Mouse (Mus musculus) midbrain, embryonic 12.5 days (tissue): ENCODE measurements around the gene Pde2a. TPM values are rescaled to one million over a fixed set of nuclear protein-coding genes. Genes with fewer than 3 reads are reported as not detected.
A peak's percentile ranks its signal among the peaks of the same experiment; 100 is the strongest.

Source experiments
- ATAC-seq: fragments of 200-750 bp; cut with Nextera tagmentation; 2 replicates; pipeline ENCODE4 v1.8.0; 2017; ENCODE audit warnings: low read depth, moderate TSS enrichment, moderate library complexity; ENCODE audit not compliant: low FRiP score
- H3K27ac ChIP-seq: fragments of 300-500 bp; sonication (generic); replicated peaks from 2 replicates; pipeline ENCODE4 v1.5.1; 2016; ENCODE audit warnings: mild to moderate bottlenecking
- H3K27me3 ChIP-seq: fragments of 300-500 bp; sonication (generic); 2 replicates; pipeline ENCODE4 v1.6.1; 2016; ENCODE audit warnings: mild to moderate bottlenecking
- H3K36me3 ChIP-seq: fragments of 300-500 bp; sonication (generic); 2 replicates; pipeline ENCODE4 v1.6.1; 2016
- H3K4me1 ChIP-seq: fragments of 300-500 bp; sonication (generic); 2 replicates; pipeline ENCODE4 v1.6.1; 2016
- H3K4me2 ChIP-seq: fragments of 300-500 bp; sonication (generic); replicated peaks from 2 replicates; pipeline ENCODE4 v1.6.1; 2016; ENCODE audit warnings: mild to moderate bottlenecking, moderate library complexity
- H3K4me3 ChIP-seq: fragments of 300-500 bp; sonication (generic); 2 replicates; pipeline ENCODE4 v1.5.1; 2016; ENCODE audit warnings: mild to moderate bottlenecking
- H3K9ac ChIP-seq: fragments of 300-500 bp; sonication (generic); replicated peaks from 2 replicates; pipeline ENCODE4 v1.6.1; 2016; ENCODE audit warnings: mild to moderate bottlenecking, moderate library complexity
- H3K9me3 ChIP-seq: fragments of 300-500 bp; sonication (generic); 2 replicates; pipeline ENCODE4 v1.6.1; 2016; ENCODE audit warnings: mild to moderate bottlenecking
- WGBS: fragments of 180-500 bp; shearing (Covaris S2); methylation state at CpG from one replicate; pipeline ENCODE4 v1.1.7; 2016; 5-methylcytosine and 5-hydroxymethylcytosine counted together
- polyA plus RNA-seq: library from polyadenylated mRNA; unstranded; fragments of >200 nt; fragmentation: Nextera tagmentation; extraction: Ambion mirVana; gene quantifications from 2 replicates; pipeline ENCODE4 v1.2.1, GENCODE M21; 2016

The Pde2a gene
- polyA plus RNA-seq, 1 experiment from 2014 or later: 16.1 TPM

DNA sequence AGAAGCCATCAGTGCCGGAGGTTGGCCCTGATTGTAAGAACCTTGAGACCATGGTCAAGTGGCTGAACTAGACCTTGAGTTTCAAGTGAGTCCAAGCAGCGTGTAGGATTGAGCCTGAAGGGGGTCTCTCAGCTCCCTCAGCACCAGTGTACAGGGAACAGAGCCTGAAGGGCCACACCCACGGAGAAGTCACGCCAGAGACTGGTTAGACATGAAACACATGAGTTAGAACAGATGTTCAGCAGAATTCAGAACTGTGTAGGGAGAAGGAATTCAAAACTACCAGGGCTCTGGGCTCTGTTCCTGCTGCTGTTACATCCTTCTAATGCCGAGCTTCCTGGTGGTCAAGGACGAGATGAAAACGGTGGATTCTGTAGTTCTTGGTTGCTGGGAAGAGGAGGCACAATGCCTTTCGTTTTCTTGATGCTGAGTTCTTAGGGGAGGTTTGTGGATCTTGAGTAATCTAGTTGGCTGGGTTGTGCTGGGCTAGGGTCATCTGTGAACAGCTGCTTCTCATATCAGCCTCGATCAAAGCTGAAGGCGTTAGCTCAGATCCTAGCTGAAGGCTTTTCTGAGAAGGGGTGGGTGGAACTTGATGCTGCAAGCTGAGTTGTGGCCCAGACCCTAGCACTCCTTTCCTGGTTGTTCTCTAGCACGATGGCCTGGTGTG, 11.1 kb upstream of the Pde2a start, which contains the start of gene Gm45837:
Gm45837 (plus strand) TSS at position 620 of the 670 bp plus-strand sequence.
- no peak within 1 kb of the TSS for H3K4me3 ChIP-seq
- no peaks in the 10 kb centered on the region for H3K36me3 ChIP-seq
- WGBS: 86% methylated on average over 11 of the region's 11 CpGs
- ATAC-seq: no peak
- H3K4me2 ChIP-seq: no peak within 1 kb of the TSS
- H3K27me3 ChIP-seq: peaks cover 6% of the 10 kb centered on the region; the same call in 1 of the 2 replicates
- no peak within 1 kb of the TSS for H3K9ac ChIP-seq
- H3K27ac ChIP-seq: no peak within 1 kb of the TSS
- H3K4me1 ChIP-seq: peaks cover 11% of the 10 kb centered on the region
- H3K9me3 ChIP-seq: no peaks in the 10 kb centered on the region

DNA sequence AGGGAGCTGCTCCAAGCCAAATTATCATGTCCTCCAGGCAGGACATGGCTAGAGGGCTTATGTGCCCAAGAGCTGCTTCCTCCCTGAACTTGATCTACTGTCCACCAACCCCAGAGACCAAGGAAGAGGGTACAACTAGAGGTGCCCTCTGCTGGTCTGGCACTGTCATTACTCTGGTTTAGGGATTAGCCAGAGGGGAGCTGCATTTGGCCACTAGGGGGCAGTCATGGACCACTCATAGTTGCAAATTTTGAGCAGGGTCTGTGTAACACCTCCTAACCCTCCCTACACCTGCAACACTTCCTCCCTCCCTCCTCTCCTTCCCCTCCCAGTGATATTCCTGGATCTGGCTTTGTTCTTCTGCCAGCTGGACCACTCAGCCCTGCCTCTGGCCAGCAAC, 8.7 kb upstream of the Pde2a start:
- ATAC-seq: peak; percentile 48; the same call in 1 of the 2 replicates
- no peak overlapping the region for H3K9ac ChIP-seq
- no peak overlapping the region for H3K4me2 ChIP-seq
- H3K27me3 ChIP-seq: peaks cover 16% of the 10 kb centered on the region
- H3K27ac ChIP-seq: no peak overlapping the region
- H3K4me3 ChIP-seq: no peak overlapping the region
- peaks cover 15% of the 10 kb centered on the region for H3K4me1 ChIP-seq
- H3K9me3 ChIP-seq: no peaks in the 10 kb centered on the region
- no peaks in the 10 kb centered on the region for H3K36me3 ChIP-seq

DNA sequence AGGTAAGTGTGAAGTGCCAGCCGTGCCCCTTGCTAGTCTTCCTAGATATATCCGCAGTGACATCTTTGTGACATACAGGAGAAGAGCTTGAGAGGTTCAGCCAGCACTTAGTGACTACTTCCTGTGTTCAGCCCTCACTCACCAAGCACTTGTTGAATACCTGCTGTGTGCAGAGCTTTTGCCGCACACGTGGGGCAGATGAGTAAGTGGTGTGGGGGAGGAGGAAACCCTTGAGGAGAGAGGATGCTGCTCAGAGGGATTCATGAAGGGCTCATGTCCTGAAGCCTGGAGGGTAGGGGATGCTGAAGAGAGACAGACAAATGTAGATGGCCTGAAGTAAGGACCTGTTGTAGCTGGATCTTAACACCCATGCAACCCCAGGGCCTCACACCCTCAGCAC, 7.3 kb upstream of the Pde2a start:
- 55% methylated on average over 4 of the region's 4 CpGs for WGBS
- Histone ChIP-seq H3K27me3 (peaks cover 28% of the 10 kb centered on the region), H3K4me1 (peaks cover 19% of the 10 kb centered on the region), H3K9me3 (no peaks in the 10 kb centered on the region), H3K4me3 (no peak overlapping the region), H3K9ac (no peak overlapping the region), H3K4me2 (no peak overlapping the region), H3K27ac (no peak overlapping the region), H3K36me3 (no peaks in the 10 kb centered on the region)
- no peak for ATAC-seq

DNA sequence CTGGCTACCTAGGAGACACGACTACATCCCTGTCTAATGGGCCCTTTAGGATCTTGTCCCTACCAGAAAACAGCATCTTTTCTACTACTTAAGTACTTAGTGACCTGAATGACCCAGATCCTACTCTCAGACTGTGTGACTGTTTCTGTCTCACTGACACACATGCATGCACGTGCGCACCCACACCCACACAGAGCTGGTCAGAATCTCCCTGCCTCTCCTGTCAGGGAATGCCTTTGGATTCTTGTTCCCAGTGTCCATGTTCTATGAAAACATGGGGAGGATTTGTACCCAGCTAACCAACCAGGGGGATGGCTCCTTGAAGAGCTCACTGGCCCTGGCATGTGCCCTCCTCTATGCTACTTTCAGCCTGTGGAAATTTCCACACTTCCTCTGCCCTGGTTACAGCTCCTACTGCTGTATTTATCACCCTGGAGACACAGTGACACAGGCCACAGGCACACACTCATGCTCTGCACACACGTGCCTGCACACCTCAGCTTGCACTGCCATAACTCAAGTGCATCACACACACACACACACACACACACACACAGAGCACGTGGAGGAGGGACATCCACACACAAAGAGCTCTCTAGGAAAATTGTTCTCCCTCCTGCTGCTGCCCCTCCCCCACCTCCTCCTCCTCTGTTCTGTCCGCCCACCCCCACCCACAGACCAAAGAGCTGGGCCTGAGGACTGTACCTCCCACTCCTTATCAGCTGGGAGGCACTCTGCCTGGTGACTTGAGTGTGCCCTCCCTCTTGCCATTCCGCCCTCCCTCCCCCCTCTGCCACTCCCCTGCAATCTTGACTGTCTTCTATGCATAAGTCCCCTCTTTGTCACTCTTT, 6.6 kb upstream of the Pde2a start:
- WGBS: 29% methylated on average over 7 of the region's 7 CpGs
- Histone ChIP-seq H3K4me1 (peaks cover 25% of the 10 kb centered on the region), H3K27ac (peak overlapping the region; percentile 31; the same call in 1 of the 2 replicates), H3K27me3 (peaks cover 35% of the 10 kb centered on the region), H3K9me3 (no peaks in the 10 kb centered on the region), H3K4me2 (no peak overlapping the region), H3K9ac (no peak overlapping the region; the same call in 1 of the 2 replicates), H3K4me3 (no peak overlapping the region), H3K36me3 (no peaks in the 10 kb centered on the region)
- ATAC-seq: peak; percentile 63

DNA sequence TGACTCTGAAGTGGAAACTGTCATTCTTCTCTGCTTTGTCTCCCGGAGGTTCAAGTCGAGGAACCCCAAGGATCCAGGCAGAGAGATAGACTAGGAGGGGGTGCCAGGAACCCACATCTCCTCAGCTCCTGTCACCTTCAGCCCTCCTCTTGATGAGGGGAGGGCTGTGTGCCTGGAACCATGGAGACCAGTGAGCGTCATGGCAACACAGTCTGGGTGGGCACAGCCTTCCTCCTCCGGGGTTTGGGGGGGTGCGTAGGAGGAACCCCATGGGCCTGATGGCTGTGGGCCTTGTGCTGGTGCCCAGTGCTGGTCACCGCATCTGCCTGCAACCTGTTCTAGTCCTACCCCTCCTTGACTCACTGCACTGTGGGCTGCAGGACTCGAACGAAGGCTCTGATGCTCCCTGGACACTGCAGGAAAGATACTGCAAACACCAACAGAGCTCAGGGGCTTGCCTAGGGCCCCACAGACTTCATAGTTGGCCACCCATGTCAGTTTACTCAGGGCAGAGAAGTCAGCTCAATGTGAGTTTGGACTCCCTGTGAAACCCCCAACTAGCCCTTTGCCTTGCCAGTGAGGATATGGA, 5.9 kb upstream of the Pde2a start:
- Histone ChIP-seq H3K27ac (peak overlapping the region; percentile 31; the same call in 1 of the 2 replicates), H3K9me3 (no peaks in the 10 kb centered on the region), H3K9ac (no peak overlapping the region), H3K27me3 (peaks cover 41% of the 10 kb centered on the region), H3K4me3 (no peak overlapping the region), H3K36me3 (no peaks in the 10 kb centered on the region), H3K4me1 (peaks cover 25% of the 10 kb centered on the region), H3K4me2 (no peak overlapping the region)
- peak; percentile 38 for ATAC-seq
- 36% methylated on average over 8 of the region's 8 CpGs for WGBS

DNA sequence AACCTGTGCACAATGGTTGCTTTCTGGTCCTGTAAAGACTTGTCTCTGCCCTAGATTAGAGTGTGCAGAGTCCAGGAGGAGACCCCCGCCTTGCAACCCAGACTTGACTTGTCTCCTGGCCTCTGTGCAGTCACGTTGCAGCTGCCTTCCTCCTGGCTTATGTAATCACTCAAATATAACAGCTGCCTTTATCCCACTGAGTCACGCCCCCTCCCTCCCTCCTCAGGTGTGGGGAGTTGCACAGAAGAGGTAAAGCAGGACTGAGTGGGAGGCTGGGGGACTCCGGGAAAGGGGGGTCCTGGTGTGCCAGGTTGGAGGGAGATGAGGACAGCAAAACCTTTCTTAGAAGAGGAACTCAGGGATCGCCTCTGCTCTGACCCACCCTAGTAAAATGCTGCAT, 5.1 kb upstream of the Pde2a start:
- no peak for ATAC-seq
- no peaks in the 10 kb centered on the region for H3K36me3 ChIP-seq
- H3K9ac ChIP-seq: no peak overlapping the region
- no peaks in the 10 kb centered on the region for H3K9me3 ChIP-seq
- H3K27me3 ChIP-seq: peaks cover 48% of the 10 kb centered on the region
- H3K4me3 ChIP-seq: no peak overlapping the region
- H3K4me1 ChIP-seq: peaks cover 29% of the 10 kb centered on the region
- 69% methylated on average over 5 of the region's 5 CpGs for WGBS
- no peak overlapping the region for H3K4me2 ChIP-seq
- no peak overlapping the region for H3K27ac ChIP-seq

DNA sequence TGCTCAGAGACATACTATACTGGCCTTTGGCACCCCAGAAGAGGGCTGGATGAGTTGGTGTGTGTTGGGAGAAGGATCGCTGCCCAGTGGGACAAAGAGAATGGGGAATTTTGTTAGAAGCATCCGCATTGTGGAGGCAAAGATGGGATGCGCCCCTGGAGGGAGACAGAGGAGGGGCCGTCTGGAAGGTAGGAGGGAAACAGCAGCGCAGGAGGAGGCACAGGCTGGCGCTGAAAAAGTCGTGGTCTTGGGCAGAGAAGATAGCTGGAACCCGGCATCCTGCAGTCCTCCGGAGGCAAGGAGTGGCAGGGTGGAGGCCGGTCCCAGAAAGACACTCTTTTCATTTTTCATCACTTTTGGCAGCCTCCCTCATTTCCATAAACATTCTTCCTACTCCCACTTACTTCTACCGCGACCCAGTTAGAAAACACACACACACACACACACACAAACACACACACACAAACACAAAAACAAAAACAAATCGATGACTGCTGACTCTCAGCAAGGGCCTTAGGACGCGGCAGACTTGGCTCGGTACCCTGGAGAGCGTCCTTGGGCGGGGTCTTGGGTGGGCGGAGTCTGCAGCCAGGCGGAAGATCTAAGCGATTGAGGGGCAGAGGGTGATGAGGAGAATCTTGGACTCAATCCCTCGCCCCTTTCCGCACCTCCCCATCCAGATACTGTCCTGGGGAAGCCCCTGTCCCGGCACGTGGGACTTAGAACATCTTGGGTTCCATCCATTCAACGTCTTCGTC, 2.3 kb upstream of the Pde2a start:
- Histone ChIP-seq H3K4me3 (no peak overlapping the region), H3K27me3 (peaks cover 60% of the 10 kb centered on the region), H3K27ac (no peak overlapping the region), H3K36me3 (no peaks in the 10 kb centered on the region), H3K9ac (no peak overlapping the region), H3K4me1 (peaks cover 39% of the 10 kb centered on the region), H3K4me2 (peak overlapping the region; percentile 40), H3K9me3 (no peaks in the 10 kb centered on the region)
- ATAC-seq: no peak
- WGBS: 5% methylated on average over 27 of the region's 27 CpGs

DNA sequence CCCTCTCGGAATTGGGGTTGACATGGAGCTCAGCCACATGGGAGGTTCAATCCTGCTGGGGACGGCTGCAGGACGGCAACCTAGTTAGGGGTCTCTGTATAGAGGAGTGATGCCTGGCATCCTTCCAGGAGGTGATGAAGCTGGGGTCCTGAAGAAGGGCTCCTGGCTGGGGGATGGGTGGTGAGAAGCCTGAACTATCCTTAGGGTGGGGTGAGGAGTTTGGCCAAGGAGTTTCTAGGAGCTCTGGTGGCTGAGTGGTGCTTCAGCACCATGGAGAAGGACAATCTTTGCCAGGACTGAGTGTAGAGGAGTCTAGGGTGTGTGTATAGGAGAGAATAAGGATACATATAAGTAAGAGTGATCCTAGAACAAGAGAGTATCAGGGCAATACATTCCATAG, 578 bp downstream of the Pde2a start:
- Histone ChIP-seq H3K4me3 (peak overlapping the region; percentile 25), H3K9ac (peak overlapping the region; percentile 41; the same call in 1 of the 2 replicates)
- ATAC-seq: no peak

DNA sequence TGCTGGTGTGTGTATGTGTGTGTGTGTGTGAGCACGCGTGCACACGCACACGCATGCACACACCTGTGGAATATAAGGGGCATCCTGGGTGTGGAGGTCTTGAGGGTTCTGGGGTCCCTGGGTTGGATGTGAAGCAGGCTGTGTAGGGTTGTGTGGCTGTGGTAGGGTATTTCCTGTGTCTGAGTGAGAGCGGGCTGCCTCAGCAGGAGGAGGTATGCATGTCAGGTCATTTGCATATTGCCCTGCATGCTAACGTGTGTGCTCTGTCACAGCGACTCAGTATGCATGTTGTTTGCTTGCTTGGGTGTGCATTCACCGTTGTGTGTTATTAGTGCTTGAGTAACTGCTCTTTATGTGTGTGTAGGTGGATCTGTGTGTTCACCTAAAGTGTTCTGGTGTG, 1.2 kb downstream of the Pde2a start:
- no peak for ATAC-seq
- H3K4me2 ChIP-seq: no peak overlapping the region
- no peak overlapping the region for H3K27ac ChIP-seq
- peaks cover 50% of the 10 kb centered on the region for H3K27me3 ChIP-seq
- no peak overlapping the region for H3K9ac ChIP-seq
- H3K36me3 ChIP-seq: no peaks in the 10 kb centered on the region
- no peak overlapping the region for H3K4me3 ChIP-seq
- H3K9me3 ChIP-seq: no peaks in the 10 kb centered on the region
- H3K4me1 ChIP-seq: peaks cover 29% of the 10 kb centered on the region
- 83% methylated on average over 8 of the region's 8 CpGs for WGBS

More for the DNA sequence above, 578 bp downstream of the Pde2a start:
- Histone ChIP-seq H3K27ac (peak overlapping the region; percentile 35; the same call in 1 of the 2 replicates), H3K4me1 (peaks cover 27% of the 10 kb centered on the region), H3K36me3 (no peaks in the 10 kb centered on the region), H3K4me2 (peak overlapping the region; percentile 42), H3K27me3 (peaks cover 56% of the 10 kb centered on the region), H3K9me3 (no peaks in the 10 kb centered on the region)
- WGBS: 21% methylated on average over 3 of the region's 3 CpGs

DNA sequence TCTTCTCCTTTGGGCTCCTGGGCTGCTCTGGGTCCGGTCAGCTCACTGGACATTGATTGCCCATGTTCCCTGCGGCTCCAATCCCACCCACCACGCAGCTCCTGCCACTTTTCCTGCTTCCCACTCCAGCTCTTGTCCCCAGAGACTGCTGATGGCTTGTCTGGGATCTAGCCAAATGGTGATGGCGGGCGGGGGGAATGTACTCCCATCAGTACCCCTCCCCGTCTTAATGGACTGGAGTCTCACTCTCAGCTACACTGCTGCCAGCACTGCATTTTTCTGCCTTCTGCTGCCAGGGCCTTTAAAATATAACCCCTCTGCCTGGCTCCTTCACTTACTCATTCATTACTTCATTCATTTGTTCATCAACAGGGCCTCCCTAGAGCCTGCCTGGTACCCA, 2.5 kb downstream of the Pde2a start:
- Histone ChIP-seq H3K27ac (no peak overlapping the region), H3K36me3 (no peaks in the 10 kb centered on the region), H3K27me3 (peaks cover 39% of the 10 kb centered on the region), H3K4me3 (no peak overlapping the region), H3K4me2 (no peak overlapping the region), H3K9ac (no peak overlapping the region), H3K9me3 (no peaks in the 10 kb centered on the region), H3K4me1 (peaks cover 27% of the 10 kb centered on the region)
- WGBS: 85% methylated on average over 6 of the region's 6 CpGs
- ATAC-seq: no peak

DNA sequence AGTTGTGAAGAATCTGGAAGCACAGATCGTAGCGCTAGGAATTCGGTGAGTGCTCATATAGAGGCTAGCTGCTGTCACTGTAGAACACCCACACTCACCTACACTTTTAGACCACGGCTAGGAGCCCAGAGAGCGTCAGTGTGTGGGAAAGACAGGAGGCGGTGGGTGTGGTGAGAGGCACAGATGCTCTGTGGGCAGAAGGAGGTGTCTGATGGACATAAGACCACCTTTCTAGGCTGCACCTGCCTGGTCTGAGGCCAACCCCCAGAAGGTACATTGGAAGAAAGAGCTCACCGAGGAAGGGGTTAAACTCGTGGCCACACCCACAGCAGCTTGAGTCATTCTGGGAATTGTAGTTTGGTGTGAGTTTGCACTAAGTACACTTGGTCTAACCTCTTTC, 5.2 kb downstream of the Pde2a start:
- no peaks in the 10 kb centered on the region for H3K36me3 ChIP-seq
- 72% methylated on average over 8 of the region's 8 CpGs for WGBS
- peaks cover 13% of the 10 kb centered on the region for H3K4me1 ChIP-seq
- no peak for ATAC-seq
- H3K27ac ChIP-seq: peak overlapping the region; percentile 49
- H3K27me3 ChIP-seq: peaks cover 14% of the 10 kb centered on the region; the same call in 1 of the 2 replicates
- H3K4me2 ChIP-seq: no peak overlapping the region
- H3K9me3 ChIP-seq: no peaks in the 10 kb centered on the region
- H3K9ac ChIP-seq: no peak overlapping the region
- H3K4me3 ChIP-seq: no peak overlapping the region
